Mouse (Mus musculus) forebrain, embryonic 16.5 days (tissue): ENCODE results near the gene Traf3ip3. TPM values are rescaled to one million over a fixed set of nuclear protein-coding genes. Genes with fewer than 3 reads are reported as not detected.

Experiments
- ATAC-seq: fragments of 200-750 bp; cut with Nextera tagmentation; 2 replicates; pipeline ENCODE4 v1.8.0; 2017; ENCODE audit warnings: mild to moderate bottlenecking, moderate library complexity
- H3K27ac ChIP-seq: fragments of 300-500 bp; sonication (generic); 2 replicates; pipeline ENCODE4 v1.5.1; 2014; ENCODE audit warnings: low read length, control low read depth
- H3K27me3 ChIP-seq: fragments of 300-500 bp; sonication (generic); replicated peaks from 2 replicates; pipeline ENCODE4 v1.6.1; 2014; ENCODE audit warnings: low read length; ENCODE audit not compliant: control insufficient read depth, insufficient read depth
- H3K36me3 ChIP-seq: fragments of 300-500 bp; sonication (generic); 2 replicates; pipeline ENCODE4 v1.6.1; 2014; ENCODE audit not compliant: control insufficient read depth, insufficient read depth
- H3K4me1 ChIP-seq: fragments of 300-500 bp; sonication (generic); replicated peaks from 2 replicates; pipeline ENCODE4 v1.6.1; 2014; ENCODE audit warnings: low read length; ENCODE audit not compliant: control insufficient read depth, insufficient read depth
- H3K4me2 ChIP-seq: fragments of 300-500 bp; sonication (generic); 2 replicates; pipeline ENCODE4 v1.6.1; 2014; ENCODE audit warnings: mild to moderate bottlenecking, low read length, control low read depth
- H3K4me3 ChIP-seq: fragments of 300-500 bp; sonication (generic); replicated peaks from 2 replicates; pipeline ENCODE4 v1.5.1; 2014; ENCODE audit warnings: mild to moderate bottlenecking, low read length, control low read depth
- H3K9ac ChIP-seq: fragments of 300-500 bp; sonication (generic); replicated peaks from 2 replicates; pipeline ENCODE4 v1.6.1; 2014; ENCODE audit warnings: low read depth, low read length, control low read depth
- H3K9me3 ChIP-seq: fragments of 300-500 bp; sonication (generic); 2 replicates; pipeline ENCODE4 v1.6.1; 2016; ENCODE audit warnings: low read length; ENCODE audit not compliant: control insufficient read depth
- WGBS: fragments of 180-500 bp; shearing (Covaris S2); extraction: QIAGEN DNeasy Blood & Tissue Kit; methylation state at CpG from one replicate; pipeline ENCODE4 v1.1.7; 2014; 5-methylcytosine and 5-hydroxymethylcytosine counted together
- polyA plus RNA-seq: library from polyadenylated mRNA; unstranded; fragments of >200 nt; fragmentation: Nextera tagmentation; extraction: Ambion mirVana; gene quantifications from 2 replicates; pipeline ENCODE4 v1.2.1, GENCODE M21; 2015

Gene Traf3ip3
- polyA plus RNA-seq, 1 experiment from 2014 or later, result 1.2 TPM

- no peaks in the 10 kb centered on the region for H3K27me3 ChIP-seq
- no peak overlapping the region for H3K9ac ChIP-seq
- no peak overlapping the region for H3K4me2 ChIP-seq
- no peak for ATAC-seq
- no peaks in the 10 kb centered on the region for H3K4me1 ChIP-seq
- no peaks in the 10 kb centered on the region for H3K9me3 ChIP-seq
- H3K36me3 ChIP-seq, result no peaks in the 10 kb centered on the region
- 77% methylated on average over 5 of the region's 5 CpGs for WGBS
- no peak overlapping the region for H3K4me3 ChIP-seq
- no peak overlapping the region for H3K27ac ChIP-seq
These were observed 18.9 kb upstream of the Traf3ip3 start for GRCm38 (mm10) chr1:193220408-193220807.

- Histone ChIP-seq H3K27me3 (no peaks in the 10 kb centered on the region), H3K36me3 (no peaks in the 10 kb centered on the region), H3K4me3 (no peak overlapping the region), H3K9ac (no peak overlapping the region), H3K4me1 (no peaks in the 10 kb centered on the region), H3K9me3 (no peaks in the 10 kb centered on the region), H3K4me2 (no peak overlapping the region), H3K27ac (no peak overlapping the region)
- 85% methylated on average over 3 of the region's 3 CpGs for WGBS
- no peak for ATAC-seq
These were observed 14.5 kb upstream of the Traf3ip3 start for GRCm38 (mm10) chr1:193216000-193216399.

GRCm38 (mm10) chr1:193214053-193214452 is 12.6 kb upstream of the Traf3ip3 start:
- no peaks in the 10 kb centered on the region for H3K4me1 ChIP-seq
- no peak for ATAC-seq
- no peaks in the 10 kb centered on the region for H3K9me3 ChIP-seq
- no peak overlapping the region for H3K27ac ChIP-seq
- 83% methylated on average over 5 of the region's 5 CpGs for WGBS
- H3K4me3 ChIP-seq, result no peak overlapping the region
- H3K27me3 ChIP-seq, result no peaks in the 10 kb centered on the region
- no peak overlapping the region for H3K9ac ChIP-seq
- no peaks in the 10 kb centered on the region for H3K36me3 ChIP-seq
- H3K4me2 ChIP-seq, result no peak overlapping the region

- no peaks in the 10 kb centered on the region for H3K4me1 ChIP-seq
- no peak overlapping the region for H3K4me2 ChIP-seq
- ATAC-seq, result no peak
- no peaks in the 10 kb centered on the region for H3K27me3 ChIP-seq
- H3K27ac ChIP-seq, result no peak overlapping the region
- H3K9ac ChIP-seq, result no peak overlapping the region
- WGBS, result 87% methylated on average over 5 of the region's 5 CpGs
- H3K4me3 ChIP-seq, result no peak overlapping the region
- no peaks in the 10 kb centered on the region for H3K36me3 ChIP-seq
- no peaks in the 10 kb centered on the region for H3K9me3 ChIP-seq
These were observed 9.9 kb upstream of the Traf3ip3 start for GRCm38 (mm10) chr1:193211371-193211770.

GRCm38 (mm10) chr1:193208178-193208577 is 6.7 kb upstream of the Traf3ip3 start:
- no peak overlapping the region for H3K27ac ChIP-seq
- H3K4me3 ChIP-seq, result no peak overlapping the region
- no peaks in the 10 kb centered on the region for H3K4me1 ChIP-seq
- no peaks in the 10 kb centered on the region for H3K9me3 ChIP-seq
- ATAC-seq, result no peak
- H3K27me3 ChIP-seq, result no peaks in the 10 kb centered on the region
- no peak overlapping the region for H3K9ac ChIP-seq
- 41% methylated on average over 2 of the region's 2 CpGs for WGBS
- H3K4me2 ChIP-seq, result no peak overlapping the region
- H3K36me3 ChIP-seq, result no peaks in the 10 kb centered on the region

- no peaks in the 10 kb centered on the region for H3K4me1 ChIP-seq
- ATAC-seq, result no peak
- H3K36me3 ChIP-seq, result no peaks in the 10 kb centered on the region
- no peak within 1 kb of the TSS for H3K4me3 ChIP-seq
- H3K4me2 ChIP-seq, result no peak within 1 kb of the TSS
- no peaks in the 10 kb centered on the region for H3K9me3 ChIP-seq
- WGBS, result 96% methylated on average over 3 of the region's 3 CpGs
- no peak within 1 kb of the TSS for H3K27ac ChIP-seq
- H3K27me3 ChIP-seq, result no peaks in the 10 kb centered on the region
- no peak within 1 kb of the TSS for H3K9ac ChIP-seq
These were observed 6.0 kb upstream of the Traf3ip3 start, which contains the start of gene Lamb3 for GRCm38 (mm10) chr1:193207503-193207902. Gene Lamb3 (plus strand): TSS chr1:193207699.

GRCm38 (mm10) chr1:193205431-193205830 is 3.9 kb upstream of the Traf3ip3 start:
- 94% methylated on average over 2 of the region's 2 CpGs for WGBS
- Histone ChIP-seq H3K9me3 (no peaks in the 10 kb centered on the region), H3K36me3 (no peaks in the 10 kb centered on the region)

GRCm38 (mm10) chr1:193203821-193204220 is 2.3 kb upstream of the Traf3ip3 start:
- Histone ChIP-seq H3K4me2 (no peak overlapping the region), H3K9me3 (no peaks in the 10 kb centered on the region), H3K4me1 (no peaks in the 10 kb centered on the region), H3K36me3 (no peaks in the 10 kb centered on the region), H3K4me3 (no peak overlapping the region), H3K27me3 (no peaks in the 10 kb centered on the region), H3K9ac (no peak overlapping the region), H3K27ac (no peak overlapping the region)
- ATAC-seq, result no peak
- WGBS, result 88% methylated on average over 2 of the region's 2 CpGs

More at GRCm38 (mm10) chr1:193205431-193205830, 3.9 kb upstream of the Traf3ip3 start:
- Histone ChIP-seq H3K4me1 (no peaks in the 10 kb centered on the region), H3K9ac (no peak overlapping the region), H3K27ac (no peak overlapping the region), H3K4me2 (no peak overlapping the region), H3K27me3 (no peaks in the 10 kb centered on the region), H3K4me3 (no peak overlapping the region)
- no peak for ATAC-seq

- WGBS, result 87% methylated on average over 8 of the region's 8 CpGs
- Histone ChIP-seq H3K27me3 (no peaks in the 10 kb centered on the region), H3K4me2 (no peak overlapping the region), H3K9ac (no peak overlapping the region), H3K9me3 (no peaks in the 10 kb centered on the region), H3K36me3 (no peaks in the 10 kb centered on the region), H3K4me3 (no peak overlapping the region), H3K27ac (no peak overlapping the region), H3K4me1 (no peaks in the 10 kb centered on the region)
- ATAC-seq, result no peak
These were observed 692 bp downstream of the Traf3ip3 start for GRCm38 (mm10) chr1:193200640-193201382.
